Mouse (Mus musculus) gastrocnemius, adult 2 months (tissue): ENCODE measurements around the gene Tsks. TPM values are rescaled to one million over a fixed set of nuclear protein-coding genes. Genes with fewer than 3 reads are reported as not detected.
A peak's percentile ranks its signal among the peaks of the same experiment; 100 is the strongest.

Experiments
- DNase-seq: peaks from one replicate; pipeline ENCODE4 v3.0.0; 2022
- H3K27ac ChIP-seq: fragments of 200-600 bp; 2 replicates; pipeline ENCODE4 v1.8.1; 2022; ENCODE audit warnings: mild to moderate bottlenecking
- H3K4me3 ChIP-seq: fragments of 200-600 bp; 2 replicates; pipeline ENCODE4 v1.8.1; 2022; ENCODE audit warnings: mild to moderate bottlenecking, moderate library complexity
- CTCF ChIP-seq: fragments of 200-600 bp; IDR thresholded peaks from 2 replicates; pipeline ENCODE4 v1.8.1; 2022; ENCODE audit warnings: antibody characterized with exemption, mild to moderate bottlenecking, moderate library complexity
- intact Hi-C: fragments of 180-260 bp; cut with DNase I; formaldehyde crosslinking; loops from one replicate; pipeline ENCODE4 v1.15.1; 2025
- total RNA-seq, 2 experiments: library from RNA; stranded (reverse); gene quantifications; 2 replicates each; pipeline ENCODE4 v1.2.3; 2021

Tsks gene
- total RNA-seq, 2 experiments from 2014 or later = not detected

DNA sequence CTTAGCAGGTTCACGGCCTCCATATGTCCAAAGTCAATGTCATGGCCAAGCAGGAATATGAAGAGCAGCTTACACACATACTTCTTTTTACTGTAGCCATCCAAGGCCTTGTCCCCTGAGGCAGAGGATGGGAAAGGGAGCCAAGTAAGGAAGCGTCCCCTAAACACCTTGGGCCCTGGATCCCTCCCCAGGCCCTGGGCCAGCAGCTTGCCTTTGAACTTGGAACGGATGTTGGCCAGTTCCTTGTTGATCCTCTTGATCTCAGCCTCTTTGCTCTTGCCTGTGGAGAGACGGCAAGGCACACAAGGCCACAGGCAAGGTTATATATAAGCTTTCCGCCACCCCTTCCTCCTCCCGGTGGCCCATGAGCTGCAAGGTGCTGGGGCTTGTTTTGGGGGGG lies 26.8 kb upstream of the Tsks start:
- Histone ChIP-seq H3K27ac (peak overlapping the region; percentile 81), H3K4me3 (no peak overlapping the region)
- TF ChIP-seq CTCF = no peak
- DNase-seq = peak; percentile 61
- intact Hi-C loops = no loop called here

DNA sequence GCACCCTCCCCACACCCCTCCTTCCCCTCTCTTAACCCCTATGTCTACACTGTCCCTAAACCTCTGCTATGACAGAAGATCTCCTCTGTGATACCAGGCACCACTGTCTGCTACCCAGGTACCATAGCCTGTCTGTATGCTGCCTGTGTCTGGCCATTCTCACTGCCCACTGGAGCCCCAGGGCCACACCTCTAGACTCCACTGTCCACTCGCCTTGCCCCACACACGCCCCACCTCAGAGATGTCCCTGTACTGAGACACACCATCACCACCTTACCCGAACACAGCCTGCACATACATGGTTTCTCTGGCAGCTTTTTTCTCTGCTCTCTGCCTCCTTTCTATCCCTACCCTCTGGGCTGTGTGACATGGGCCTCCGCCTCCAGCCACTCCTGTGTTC lies 26.1 kb upstream of the Tsks start:
- intact Hi-C loops = no loop called here
- no peak overlapping the region for H3K4me3 ChIP-seq

DNA sequence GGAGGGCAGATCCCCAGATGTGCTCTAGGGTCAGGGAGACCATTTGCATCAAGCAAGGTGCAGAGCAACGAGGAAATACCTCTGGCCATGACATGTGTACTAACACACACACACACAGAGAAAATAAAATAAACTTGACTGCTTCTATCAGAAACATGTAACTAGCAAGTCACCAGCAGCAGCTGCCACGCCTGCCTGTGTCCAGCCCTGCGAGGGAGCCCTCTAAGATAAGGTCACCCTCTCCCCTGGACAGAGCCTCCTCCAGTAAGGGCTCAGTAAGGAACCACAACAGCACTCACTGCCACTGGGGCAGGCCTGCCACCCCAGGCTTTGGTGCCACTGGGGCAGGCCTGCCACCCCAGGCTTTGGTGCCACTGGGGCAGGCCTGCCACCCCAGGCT lies 24.8 kb upstream of the Tsks start:
- peak overlapping the region; percentile 81 for H3K27ac ChIP-seq
- intact Hi-C loops = no loop called here
- DNase-seq = no peak
- H3K4me3 ChIP-seq = no peak overlapping the region
- TF ChIP-seq CTCF = no peak

More for the DNA sequence above, 26.1 kb upstream of the Tsks start:
- no peak for TF ChIP-seq CTCF
- DNase-seq = no peak
- H3K27ac ChIP-seq = peak overlapping the region; percentile 81

DNA sequence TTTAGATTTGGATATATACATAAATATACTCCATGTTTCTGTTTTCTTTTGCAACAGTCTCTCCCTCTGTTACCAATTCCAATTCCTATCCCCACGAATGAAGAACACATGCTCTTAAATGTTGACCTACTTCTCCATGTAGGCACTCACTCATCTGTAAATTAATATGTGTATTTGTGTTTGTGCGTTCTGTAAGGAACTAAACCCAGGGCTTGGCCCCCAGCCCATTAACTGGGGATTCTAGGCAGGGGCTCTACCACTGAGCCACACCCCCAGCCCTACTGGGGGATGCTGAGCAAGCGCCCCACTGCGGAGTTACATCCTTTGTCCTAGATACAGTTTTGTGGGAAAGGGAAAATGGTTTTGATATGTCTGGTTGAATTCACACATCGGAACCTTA lies 23.9 kb upstream of the Tsks start:
- intact Hi-C loops = no loop called here
- no peak for DNase-seq
- TF ChIP-seq CTCF = no peak
- H3K4me3 ChIP-seq = no peak overlapping the region
- H3K27ac ChIP-seq = peak overlapping the region; percentile 81; the same call in 1 of the 2 replicates

DNA sequence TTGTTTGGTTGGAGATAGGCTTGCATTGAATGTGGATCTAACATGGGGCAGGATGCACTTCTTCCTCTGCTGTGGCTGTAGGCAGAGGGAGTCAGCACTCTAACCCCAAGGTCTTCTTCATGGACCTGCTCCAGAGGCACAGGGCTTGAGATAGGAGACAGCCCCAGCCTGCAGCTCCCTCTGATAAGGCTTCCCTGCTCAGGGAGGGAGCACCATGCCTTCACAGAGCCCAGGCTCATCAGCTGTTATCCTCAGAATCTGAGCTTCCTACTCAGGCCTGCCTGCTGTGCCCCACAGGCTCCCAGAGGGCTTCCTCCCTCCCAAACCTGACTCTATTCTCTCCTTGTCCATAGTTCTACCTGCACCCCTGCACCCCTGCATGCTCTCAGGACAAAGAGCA lies 20.5 kb upstream of the Tsks start:
- TF ChIP-seq CTCF = no peak
- no peak for DNase-seq
- intact Hi-C loops = no loop called here
- H3K4me3 ChIP-seq = no peak overlapping the region
- H3K27ac ChIP-seq = no peak overlapping the region

DNA sequence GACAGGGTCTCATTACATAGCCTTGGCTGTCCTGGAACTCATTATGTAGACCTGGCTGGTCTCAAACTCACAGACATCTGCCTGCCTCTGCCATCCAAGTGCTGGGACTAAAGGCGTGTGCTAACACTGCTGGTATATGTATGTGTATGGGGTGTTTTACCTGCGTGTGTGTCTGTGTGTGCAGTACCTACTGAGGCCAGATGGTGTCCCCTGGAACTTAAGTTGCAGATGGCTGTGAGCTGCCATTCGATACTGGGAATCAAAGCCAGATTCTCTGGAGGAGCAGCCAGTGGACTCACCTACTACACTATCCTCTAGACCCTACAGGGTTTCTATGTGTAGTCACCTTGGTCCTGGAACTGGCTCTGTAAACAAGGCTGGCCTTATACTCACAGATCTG lies 17.5 kb upstream of the Tsks start:
- intact Hi-C loops = no loop called here
- peak; percentile 63 for TF ChIP-seq CTCF
- Histone ChIP-seq H3K4me3 (no peak overlapping the region), H3K27ac (peak overlapping the region; percentile 48; the same call in 1 of the 2 replicates)
- DNase-seq = peak; percentile 56

DNA sequence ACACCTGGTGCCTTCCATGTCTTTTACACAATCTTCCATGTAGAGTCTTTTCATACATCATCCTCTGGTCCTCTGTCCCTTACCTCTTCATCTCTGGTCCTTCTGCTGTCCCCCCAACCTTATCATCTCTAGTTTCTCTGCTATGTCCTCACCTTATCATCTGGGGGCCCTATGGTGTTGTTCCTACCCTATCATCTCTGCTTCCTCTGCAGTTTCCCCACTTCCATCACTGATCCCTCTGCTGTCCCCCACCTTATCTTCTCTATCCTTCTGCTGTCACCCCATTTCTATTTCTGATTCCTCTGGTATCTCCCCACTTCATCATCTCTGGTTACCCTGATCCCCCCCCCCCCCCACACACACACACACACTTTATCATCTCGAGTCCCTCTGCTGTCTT lies 14.4 kb upstream of the Tsks start:
- intact Hi-C loops = loop anchor here (2.0 kb wide), 1 partner anchor 24 kb away; no protein-coding TSS in a partner anchor
- no peak for DNase-seq
- H3K27ac ChIP-seq = peak overlapping the region; percentile 97
- TF ChIP-seq CTCF = no peak
- peak overlapping the region; percentile 98 for H3K4me3 ChIP-seq

DNA sequence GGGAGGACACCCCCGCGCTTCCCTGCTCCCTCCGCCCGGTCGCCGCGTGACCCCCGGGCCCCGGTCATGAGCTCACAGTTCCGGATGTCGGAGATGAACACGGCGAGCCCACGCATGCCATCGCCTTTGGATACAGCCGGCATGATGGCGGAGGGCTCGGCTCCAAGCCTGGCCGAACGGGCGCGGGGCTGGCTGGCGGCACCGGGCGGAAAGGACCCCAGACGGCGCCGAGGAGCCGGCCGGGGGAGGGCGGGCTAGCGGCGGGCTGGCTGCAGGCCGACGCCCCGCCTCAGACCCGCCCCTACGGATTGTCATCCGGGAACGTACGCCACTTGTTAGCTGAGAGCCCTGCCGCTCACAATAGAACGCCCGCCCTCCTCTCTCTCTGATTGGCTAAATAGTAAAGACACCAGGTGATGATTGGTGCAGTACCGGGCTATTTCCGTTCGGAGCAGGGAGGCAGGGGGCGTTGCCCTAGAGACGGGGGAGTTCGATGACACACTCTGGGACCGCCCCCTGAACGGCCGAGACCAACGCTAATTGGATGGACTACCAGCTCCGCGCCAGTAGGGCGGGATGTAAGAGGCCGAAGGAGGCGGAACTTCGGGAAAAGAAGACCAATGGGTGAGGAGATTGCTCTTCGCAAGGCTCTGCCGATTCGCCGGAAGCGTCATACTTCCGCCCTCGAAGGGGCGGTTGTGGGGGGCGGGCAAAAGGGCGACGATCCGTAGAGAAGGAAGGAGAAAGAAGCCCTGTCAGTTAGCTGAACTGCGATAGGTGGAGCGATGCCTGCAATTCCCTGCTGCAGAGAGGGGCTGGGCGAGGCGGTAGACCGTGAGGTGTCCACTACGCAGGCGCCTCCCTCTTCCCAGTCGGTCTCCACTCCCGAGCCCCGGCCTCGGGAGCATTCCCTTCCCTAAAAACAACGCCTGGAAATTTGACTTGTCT lies 13.5 kb upstream of the Tsks start, which contains the start of gene Ap2a1:
Gene Ap2a1, minus strand, starts transcription at position 293 of the 948 bp plus-strand sequence.
- TF ChIP-seq CTCF = peak; percentile 8; the same call in 1 of the 2 replicates
- intact Hi-C loops = loop anchor here (2.0 kb wide), 1 partner anchor 23 kb away; no protein-coding TSS in a partner anchor
- Histone ChIP-seq H3K27ac (peak within 1 kb of the TSS; percentile 97), H3K4me3 (peak within 1 kb of the TSS; percentile 98)
- DNase-seq = peak; percentile 100

DNA sequence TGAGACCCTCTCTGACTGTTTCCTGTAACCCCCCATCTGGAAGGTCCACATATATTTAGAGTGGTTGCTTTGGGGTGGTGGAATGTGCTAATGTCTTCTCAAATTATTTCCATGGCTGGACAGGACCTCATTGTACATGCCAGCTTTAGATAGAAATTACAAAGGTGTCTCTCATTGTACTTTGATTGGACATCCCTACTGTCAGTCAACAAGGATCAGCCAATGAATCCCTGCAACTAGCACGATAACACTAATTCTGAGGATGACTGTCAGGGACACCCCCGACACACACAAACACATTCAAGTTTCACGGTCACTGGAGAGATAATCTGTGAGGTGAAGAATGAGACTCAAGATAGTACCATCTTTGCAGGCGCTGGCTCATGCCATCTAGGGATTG lies 4.3 kb upstream of the Tsks start:
- Histone ChIP-seq H3K27ac (no peak overlapping the region), H3K4me3 (no peak overlapping the region)
- intact Hi-C loops = no loop called here
- DNase-seq = no peak
- no peak for TF ChIP-seq CTCF

DNA sequence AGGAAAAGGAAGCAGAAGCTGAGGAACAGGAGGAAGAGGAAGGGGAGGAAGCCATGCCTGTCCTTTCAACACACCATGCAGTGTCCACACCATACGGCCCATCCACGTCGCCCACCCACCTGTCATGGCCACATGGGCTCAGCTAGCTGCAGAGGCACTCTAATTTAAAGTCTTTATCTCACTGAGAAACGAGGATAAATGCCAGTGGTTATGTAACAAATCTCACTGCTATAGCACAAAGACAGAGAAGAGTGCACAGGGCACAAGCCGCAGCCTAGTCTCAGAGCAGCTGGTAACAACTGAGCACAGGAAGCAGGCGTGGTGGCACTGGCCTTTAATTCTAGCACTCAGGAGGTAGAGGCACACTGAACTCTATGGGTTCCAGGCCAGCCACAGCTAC lies 6.9 kb downstream of the Tsks start:
- Histone ChIP-seq H3K4me3 (no peak overlapping the region), H3K27ac (no peak overlapping the region)
- intact Hi-C loops = loop anchor here (10.0 kb wide), 1 partner anchor 205 kb away; the partner anchor contains the start of gene Vrk3
- no peak for TF ChIP-seq CTCF
- no peak for DNase-seq

DNA sequence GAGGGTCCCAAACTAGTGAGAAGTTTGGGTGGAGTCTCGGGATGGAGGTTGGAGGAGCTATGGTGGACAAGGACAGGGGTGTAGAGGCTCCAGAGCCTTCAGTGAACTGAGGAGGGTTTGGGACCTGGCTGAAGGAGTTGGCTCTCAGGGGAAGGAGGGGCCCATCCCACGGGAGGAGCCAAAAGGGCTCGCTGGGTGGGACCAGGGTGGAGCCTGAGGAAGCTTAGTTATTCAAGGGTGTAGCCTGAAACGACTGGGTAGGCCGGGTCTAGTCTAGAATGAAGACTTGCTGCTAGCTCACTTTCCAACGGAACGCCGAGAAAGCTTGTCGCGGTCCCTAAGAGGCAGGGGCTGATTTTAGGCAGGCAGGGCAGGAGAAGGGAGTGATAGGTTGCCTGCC lies 9.0 kb downstream of the Tsks start:
- peak; percentile 81 for DNase-seq
- peak overlapping the region; percentile 85 for H3K27ac ChIP-seq
- H3K4me3 ChIP-seq = peak overlapping the region; percentile 87
- TF ChIP-seq CTCF = no peak
- intact Hi-C loops = loop anchor here (2.0 to 10.0 kb wide), 2 partner anchors 23 to 207 kb away; partner anchors contain the start of genes Ap2a1 and Vrk3

DNA sequence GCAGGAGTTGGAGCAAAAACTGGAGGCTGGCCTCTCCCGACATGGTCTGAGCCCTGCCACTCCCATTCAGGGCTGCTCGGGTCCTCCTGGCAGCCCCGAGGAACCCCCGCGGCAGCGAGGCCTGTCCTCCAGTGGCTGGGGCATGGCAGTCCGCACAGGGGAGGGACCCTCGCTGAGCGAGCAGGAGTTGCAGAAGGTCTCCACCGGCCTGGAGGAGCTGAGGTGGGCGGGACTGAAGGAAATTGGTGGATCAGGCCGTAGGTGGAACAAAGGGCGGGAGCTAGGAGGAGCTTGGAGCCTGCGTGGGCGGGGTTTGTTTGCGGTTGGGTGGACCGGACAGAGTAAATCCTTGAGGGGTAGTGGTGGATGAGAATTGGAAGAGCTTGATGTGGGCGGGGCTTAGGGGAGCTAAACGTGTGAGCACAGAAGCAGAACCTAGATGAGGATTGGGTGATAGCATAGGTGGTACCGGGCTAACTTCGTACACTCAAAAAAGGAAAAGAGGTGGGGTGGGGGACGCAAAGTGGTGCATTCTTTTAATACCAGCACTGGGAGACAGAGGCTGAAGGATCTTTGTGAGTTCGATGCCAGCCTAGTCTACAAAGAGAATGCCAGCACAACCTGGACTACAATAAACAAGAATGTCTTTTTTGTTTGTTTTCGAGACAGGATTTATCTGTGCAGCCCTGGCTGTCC lies 9.8 kb downstream of the Tsks start:
- DNase-seq = peak; percentile 95
- peak overlapping the region; percentile 85 for H3K27ac ChIP-seq
- intact Hi-C loops = loop anchor here (2.0 to 10.0 kb wide), 2 partner anchors 24 to 208 kb away; partner anchors contain the start of genes Ap2a1 and Vrk3
- TF ChIP-seq CTCF = no peak
- peak overlapping the region; percentile 87 for H3K4me3 ChIP-seq
